Mouse (Mus musculus) left cerebral cortex, adult 8-10 months (tissue): ENCODE results near the gene Prtg. TPM values are rescaled to one million over a fixed set of nuclear protein-coding genes. Genes with fewer than 3 reads are reported as not detected.

ENCODE experiments used
- DNase-seq, 2 experiments: peaks; one replicate each; pipeline ENCODE4 v3.0.0; 2022; ENCODE audit warnings: low spot score in 2 of 2
- total RNA-seq, 4 experiments: library from RNA; stranded (reverse); gene quantifications; 2 replicates each; pipeline ENCODE4 v1.2.4; 2022

Gene Prtg
- total RNA-seq, result 1 to 10 TPM; 1.7 to 2.6 (median 1.9) TPM

DNA sequence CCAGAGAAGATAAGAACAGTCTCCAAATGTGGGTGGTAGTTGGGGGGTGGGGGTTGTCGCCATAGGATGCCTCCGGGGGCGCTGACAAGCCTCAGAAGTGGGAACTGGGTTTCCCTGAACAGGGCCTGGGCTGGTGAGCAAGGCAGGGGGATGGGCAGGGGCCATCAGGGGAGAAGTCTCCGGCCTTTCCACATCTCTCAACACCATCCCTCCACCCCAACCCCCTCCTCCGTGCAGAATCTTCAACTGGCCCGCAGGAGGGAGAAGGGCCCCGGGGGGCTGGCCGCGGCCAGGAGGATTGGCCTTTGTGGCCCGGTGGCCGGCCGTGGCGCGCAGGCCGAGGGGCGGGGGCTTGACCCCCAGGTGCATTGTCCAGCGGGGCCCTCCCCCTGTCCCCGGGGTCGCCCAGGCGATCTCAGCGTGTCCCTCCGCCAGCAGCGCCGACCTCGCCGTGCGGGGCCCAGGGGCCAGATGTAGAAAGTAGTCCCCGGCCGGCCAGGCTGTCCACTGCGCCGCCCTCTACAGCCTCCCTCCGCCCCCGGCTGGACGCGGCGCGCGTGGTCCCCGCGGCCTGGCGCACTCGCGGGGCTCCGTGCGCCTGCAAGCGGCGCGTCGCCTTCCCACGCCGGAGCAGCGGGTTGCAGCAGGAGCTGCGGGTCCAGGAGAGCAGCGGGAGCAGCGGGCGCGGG is at the start of gene Prtg:
Prtg (plus strand) TSS at position 144 of the 689 bp plus-strand sequence.
- peak in 1 of 2 experiments; percentile 14 for DNase-seq

GRCm38 (mm10) chr9:72757143-72757542 is 49.5 kb upstream of the Prtg start:
- DNase-seq, result no peak

- peak in 1 of 2 experiments; percentile 54 for DNase-seq
Measured at GRCm38 (mm10) chr9:72758705-72759131, 48.0 kb upstream of the Prtg start.

DNA sequence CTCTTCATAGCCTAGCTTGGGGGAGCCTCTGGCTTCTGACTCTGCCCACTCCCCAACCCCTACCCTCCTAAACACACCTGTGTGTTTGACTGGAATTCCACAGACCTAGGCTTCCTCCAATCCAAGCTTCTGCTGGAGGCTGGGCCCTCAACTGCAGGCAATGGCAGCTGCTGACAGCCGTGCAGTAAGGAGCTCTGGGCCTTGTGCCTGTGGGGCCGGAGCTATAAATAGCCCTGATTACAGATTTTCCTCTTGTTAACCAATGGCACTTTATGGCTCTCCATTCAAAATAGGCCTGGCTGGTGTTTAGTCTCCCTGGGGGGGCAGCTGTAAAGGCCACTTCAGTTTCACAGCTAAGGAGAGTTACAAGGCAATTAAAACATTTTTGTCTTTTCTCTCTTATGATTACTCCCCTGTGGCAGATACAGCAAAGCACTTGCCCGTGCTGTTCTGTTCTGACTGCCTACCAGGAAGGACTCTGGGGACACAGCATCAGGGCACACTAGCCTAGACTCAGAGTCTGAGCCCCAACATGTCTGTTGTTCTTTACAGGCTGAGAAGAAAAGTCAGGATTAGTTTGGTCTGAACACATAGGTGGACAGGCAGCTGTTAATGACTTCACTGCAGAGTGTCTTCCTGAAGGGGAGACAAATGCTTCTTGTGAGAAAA is 43.5 kb upstream of the Prtg start:
- DNase-seq, result no peak

- DNase-seq, result peak; percentile 87 to 90
Measured at GRCm38 (mm10) chr9:72766789-72767349, 39.8 kb upstream of the Prtg start.

DNA sequence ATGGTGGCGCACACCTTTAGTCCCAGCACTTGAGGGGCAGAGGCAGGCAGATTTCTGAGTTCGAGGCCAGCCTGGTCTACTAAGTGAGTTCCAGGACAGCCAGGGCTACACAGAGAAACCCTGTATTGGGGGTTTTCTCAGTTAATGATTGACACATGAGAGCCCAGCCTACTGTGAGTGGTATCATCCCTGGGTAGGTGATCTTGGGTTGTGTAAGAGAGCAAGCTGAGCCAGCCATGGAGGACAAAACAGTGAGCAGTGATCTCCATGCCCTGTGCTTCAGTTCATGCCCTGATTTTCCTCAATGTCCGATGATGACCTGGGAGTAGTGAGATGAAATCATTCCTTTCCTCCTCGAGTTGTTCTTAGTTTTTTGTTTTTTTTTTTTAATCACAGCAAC is 31.7 kb upstream of the Prtg start:
- no peak for DNase-seq

DNA sequence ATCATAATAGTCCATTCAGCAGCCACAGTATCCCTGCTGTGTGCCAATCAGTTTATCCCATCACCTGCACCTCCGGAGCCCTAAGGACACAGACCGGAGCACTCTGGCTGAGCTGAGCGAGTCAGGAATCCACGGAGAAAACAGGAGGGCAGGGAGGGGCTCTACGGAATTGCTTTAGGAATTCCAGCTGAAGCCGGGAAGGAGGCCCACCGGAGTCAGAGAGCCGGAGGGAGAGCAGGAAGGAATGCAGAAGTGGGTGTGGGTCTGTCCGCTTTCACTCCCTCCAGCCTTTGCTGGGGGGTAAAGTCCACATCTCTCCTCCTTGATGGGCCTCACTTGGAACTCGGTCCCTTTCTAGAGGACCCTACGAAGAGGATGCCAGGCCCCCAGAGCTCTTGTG is 27.7 kb upstream of the Prtg start:
- DNase-seq, result no peak

- DNase-seq, result no peak
Measured at GRCm38 (mm10) chr9:72779733-72780132, 26.9 kb upstream of the Prtg start.

GRCm38 (mm10) chr9:72780694-72781093 is 26.0 kb upstream of the Prtg start:
- DNase-seq, result no peak

DNA sequence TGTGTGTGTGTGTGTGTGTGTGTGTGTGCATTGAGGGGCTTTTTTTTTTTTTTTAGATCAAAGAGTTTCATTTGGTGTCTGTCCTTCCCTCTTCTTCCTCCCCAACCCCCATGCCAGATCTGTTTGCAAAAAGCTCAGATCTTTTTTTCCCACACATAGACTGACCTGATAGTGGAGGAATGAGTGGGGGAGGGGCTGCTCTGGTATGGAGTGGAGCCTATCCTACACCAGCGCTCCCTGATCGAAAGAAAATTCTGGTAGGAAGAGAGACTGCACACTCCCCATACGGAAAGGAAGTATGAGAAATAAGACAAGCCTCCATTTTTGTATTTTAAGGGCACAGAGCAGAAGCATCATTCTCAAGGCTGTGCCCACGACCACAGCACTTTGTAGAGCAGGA is 25.2 kb upstream of the Prtg start:
- DNase-seq, result no peak

DNA sequence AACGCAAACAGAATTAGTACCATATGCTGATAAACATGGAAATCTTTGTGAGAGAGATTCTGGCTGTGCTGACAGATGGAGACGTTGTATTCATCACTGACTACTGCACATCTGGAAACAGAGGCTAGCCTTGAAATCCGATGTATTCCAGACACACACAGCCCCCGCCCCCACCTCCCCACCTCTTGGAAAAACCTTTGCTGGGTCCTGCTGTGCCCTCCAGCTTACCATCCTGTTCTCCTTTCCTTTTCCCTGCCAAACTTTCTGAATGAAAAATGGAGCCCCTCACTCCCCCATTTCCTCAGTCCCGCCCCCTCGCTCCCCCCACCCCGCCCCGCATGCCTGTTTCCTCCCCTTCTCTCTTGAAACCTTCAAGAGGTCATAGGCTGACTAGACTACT is 24.6 kb upstream of the Prtg start:
- no peak for DNase-seq

DNA sequence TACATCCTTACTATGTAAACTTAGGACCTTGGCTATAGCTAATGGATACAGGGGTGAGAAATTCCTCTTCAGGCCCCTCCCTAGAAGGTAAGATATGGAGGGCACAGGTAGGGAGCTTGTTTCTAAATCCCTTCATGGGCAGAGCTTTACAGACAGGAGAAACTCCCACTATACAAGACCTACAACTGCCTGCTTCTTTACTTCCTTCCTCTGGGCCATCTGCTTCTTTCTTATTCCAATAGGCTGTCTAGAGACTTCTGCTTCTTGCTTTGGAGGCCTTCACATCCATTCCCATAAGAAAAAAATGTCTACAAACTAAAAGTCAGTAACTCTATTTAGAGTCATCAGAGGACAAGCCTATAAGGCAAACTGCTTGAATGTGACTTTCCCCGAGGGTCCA is 18.9 kb upstream of the Prtg start:
- no peak for DNase-seq

DNA sequence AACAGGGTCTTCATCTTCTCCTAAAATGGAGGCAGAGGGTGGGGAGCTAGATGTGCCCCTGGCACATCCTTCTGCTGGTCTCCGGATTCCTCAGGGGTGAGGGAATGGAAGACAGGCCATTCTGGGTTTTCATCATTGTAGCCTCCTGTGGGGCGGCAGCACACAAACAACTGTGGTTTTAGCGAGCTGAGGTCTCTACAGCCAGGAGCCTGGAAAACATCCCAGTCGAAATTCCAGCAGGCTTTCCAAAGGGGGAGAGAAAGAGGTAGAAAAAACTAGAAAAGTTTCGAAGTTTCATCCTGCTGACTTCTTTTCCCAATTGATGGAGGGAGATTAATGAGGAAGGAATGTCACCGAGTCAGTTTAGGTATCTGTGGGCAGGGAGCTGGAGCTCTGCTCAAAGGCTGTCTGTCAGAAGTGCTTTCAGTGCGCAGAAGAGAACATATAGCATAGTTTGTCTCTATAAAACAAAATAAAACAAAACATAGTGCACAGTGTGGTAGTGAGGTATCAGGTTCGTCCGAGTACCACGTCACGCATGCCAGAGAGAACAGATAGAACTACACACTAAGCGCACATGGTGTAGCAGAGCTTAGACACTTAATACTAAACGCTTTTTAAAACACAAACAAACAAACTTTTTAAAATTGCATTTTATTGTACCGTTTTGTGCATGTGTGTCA is 16.0 kb upstream of the Prtg start:
- no peak for DNase-seq

- no peak for DNase-seq
Measured at GRCm38 (mm10) chr9:72791213-72791582, 15.5 kb upstream of the Prtg start.

GRCm38 (mm10) chr9:72791681-72792080 is 15.0 kb upstream of the Prtg start:
- no peak for DNase-seq

- DNase-seq, result no peak
Measured at GRCm38 (mm10) chr9:72795243-72795642, 11.4 kb upstream of the Prtg start.

DNA sequence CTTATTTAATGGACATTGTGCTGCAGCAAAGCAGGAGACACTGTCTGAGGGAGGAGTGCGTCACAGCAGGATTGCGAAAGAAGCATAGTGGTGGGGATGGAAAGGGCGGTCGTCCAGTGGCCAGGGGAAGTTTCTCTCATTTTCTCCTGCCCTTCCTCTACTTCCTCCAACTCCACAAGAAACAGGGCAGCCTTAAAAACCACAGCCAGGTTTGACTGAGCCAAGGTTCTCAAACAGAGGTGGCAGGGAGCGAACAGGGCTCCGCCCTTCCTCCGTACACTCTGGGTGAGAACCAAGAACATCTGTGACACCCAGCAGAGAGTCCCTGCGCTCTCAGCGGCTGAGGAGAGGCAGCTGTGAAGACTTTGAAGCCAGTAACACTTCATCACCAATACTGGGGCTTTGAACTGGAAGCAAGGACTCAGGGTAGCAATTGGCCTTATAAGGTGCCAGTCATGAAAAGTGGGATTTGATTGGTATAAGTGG is 9.5 kb upstream of the Prtg start:
- no peak for DNase-seq

- DNase-seq, result no peak
Measured at GRCm38 (mm10) chr9:72803280-72803679, 3.4 kb upstream of the Prtg start.

- no peak for DNase-seq
Measured at GRCm38 (mm10) chr9:72806146-72806545, 528 bp upstream of the Prtg start.

- DNase-seq, result peak; percentile 42 to 45
Measured at GRCm38 (mm10) chr9:72807420-72808005, 839 bp downstream of the Prtg start.

DNA sequence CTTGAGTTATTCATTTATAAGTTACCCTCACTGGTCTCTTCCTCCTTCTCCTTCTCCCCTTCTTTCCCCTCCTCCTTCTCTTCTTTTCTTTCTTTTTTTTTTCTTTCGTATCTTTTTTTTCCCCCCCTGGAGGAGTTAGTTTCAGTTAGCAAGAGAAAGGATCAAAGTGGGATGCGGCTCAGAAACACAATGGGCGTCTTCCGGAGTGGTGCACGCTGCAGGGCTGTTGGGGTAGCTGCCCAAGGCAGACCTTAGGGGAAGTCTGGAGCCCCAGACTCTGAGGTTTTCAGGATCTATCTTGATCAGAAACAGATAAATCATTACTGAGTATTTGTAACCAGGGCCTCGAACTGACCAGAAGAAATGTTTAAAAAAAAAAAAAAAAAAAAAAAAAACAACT is 1.5 kb downstream of the Prtg start:
- DNase-seq, result no peak

DNA sequence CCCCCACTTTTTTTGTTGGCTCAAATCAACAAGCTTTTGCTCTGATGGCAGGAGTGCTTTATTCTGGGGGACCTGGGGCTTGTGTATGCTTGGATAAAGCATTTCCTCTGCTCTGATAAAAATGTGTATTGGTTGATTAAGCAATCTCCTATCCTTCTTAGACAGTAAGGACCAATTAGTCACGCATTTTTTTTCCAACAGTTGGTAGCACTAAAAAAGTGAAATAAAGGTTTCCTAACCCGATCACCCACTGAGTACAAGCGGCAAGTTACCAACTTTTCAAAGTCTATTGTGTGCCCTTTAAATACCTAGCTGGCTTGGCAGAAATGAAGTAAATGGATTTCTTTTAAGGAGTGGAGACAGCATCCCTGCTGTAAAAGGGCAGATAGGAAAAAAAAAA is 1.9 kb downstream of the Prtg start:
- no peak for DNase-seq
